Mouse (Mus musculus) spleen, embryonic (tissue): ENCODE results near the gene Mcur1.

Experiments
- CTCF ChIA-PET: fragments of 350-600 bp; sonication (Branson Sonifier 250); formaldehyde crosslinking; loops from one replicate; lab custom pipeline; 2022; lab: Charles Lee

The Mcur1 gene

DNA sequence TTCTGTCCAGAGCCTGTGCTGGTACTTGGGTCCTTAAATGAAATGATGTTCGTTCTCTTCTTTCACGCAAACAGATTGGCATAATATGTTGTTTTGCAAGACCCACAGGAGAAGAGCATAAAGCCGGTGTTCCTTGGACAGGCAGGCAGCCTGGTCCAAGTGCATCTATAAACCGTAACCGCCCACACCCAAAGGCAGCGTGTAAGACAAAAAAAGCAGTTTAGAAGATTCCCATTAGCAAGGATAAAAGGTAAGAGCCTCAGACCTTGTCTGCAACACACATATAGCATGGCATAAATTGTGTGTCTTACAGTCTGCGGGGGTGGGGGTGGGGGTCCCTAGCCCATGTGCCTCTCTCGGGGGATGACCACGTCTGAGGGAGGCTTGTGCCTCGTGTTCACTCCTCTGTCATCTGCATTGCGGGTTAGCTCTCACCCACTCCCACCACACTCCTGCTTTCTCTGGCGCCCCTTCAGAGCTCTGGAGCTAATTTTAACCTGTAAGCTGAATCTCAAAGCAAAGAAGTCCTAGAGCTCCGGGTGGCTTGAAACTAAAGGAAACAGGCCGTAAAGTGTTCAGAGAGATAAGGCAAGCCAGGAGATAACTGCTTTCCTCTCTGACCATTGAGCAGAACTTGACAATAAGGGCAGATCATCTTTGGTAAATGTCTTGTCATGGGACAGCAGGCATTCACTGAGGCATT is 29.7 kb downstream of the Mcur1 start:
- CTCF ChIA-PET = interaction anchor here (0.5 to 0.7 kb wide), 2 partner anchors 32 to 51 kb away, joined by 3 to 7 read pairs; no protein-coding TSS in a partner anchor

DNA sequence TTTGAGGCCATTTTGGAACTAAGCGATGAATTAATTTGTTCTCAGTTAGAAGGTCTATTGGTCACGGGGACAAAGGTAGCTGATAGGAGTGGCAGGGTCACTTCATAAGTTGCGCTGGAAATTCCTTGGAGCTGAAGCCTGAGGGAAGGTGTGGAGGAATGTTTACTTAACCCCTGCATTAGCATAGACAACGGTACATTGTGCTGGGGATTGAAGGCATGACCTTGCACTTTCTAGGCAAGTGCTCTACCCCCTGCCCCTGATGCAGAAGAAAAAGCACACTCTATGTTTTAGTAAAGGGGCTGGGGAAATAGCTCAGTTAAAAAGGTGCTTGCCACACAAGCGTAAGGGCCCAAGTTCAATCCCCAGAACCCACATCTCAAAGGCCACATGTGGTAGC is 33.7 kb downstream of the Mcur1 start:
- CTCF ChIA-PET = interaction anchor here (0.6 to 1.3 kb wide), 2 partner anchors 21 to 295 kb away, joined by 4 to 14 read pairs; no protein-coding TSS in a partner anchor

DNA sequence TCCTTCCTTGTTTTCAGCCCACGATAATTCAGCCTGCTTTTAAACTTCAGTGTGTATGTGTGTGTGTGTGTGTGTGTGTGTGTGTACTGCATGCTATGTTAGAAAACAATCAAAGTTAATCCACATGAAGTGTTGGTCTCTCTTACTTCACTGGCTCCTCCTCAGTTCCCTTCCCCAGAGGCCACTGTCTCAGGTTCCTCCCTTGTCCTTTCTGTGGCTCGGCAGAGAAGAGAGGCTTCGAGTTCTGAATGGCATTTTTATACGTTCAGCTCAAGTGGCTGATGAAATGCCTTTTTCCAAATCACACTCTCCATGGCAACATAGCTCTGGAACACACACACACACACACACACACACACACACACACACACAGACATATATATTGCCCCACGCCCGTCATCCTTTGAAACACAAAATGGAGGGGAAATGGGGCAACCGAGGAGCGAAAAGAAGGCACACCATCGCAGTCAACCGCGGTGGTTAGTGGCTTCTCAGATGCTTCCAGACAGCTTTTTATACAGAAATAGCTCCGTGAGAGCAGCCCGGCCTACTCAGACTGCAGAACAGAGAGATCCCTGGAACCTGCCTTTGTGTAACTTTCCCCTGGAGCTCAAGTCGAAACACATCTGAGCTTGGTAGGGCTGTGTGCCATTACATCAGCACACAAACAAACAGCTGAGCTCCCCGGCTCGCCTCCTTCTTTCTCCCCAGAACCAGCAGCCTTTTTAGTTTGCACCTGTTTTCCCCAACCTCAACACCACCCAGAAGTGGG is 34.4 kb downstream of the Mcur1 start:
- CTCF ChIA-PET = interaction anchor here (1.3 kb wide), 1 partner anchor 22 kb away, joined by 14 read pairs; no protein-coding TSS in a partner anchor

DNA sequence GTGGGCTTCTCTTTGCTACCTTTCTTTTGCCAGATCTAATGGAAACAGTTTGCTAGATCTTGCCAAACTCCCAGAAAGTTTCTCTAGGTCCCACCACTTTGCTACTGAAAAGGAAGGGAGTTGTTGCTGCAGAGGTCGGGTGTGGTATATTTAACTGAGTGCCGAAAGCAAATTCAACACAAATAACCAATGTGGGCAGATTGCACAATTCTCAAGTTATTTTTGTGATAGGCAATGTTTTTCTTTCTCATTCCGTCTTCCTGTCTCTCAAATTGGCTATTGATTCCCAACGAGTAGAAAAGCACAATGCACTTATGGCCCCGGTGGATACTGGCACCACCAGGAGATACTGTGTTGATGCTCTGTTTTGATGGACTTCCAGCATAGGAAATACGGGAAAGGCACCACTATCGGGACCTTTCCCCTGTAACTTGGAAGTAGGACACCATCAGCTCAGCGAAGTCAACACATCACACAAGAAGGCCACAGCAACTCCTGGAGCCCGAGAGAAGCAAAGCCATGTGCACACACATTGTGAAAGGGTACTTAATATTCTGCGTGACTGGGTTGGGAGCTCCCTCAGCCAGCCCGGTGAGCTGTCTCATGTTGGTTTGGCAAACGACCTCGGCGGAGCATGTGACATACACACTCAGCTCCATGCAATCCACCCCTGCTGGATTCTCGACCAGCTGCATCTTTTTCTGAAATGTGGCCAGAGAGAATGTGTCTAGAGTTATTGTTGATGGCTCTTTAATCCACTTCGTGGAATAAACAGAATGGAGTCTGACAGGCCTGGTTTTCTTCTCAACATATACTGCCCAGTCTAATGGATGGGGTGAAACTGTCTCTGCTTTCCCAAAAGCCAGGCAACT is 35.3 kb downstream of the Mcur1 start:
- CTCF ChIA-PET = interaction anchor here (0.6 kb wide), 1 partner anchor 1717 kb away, joined by 3 read pairs; no protein-coding TSS in a partner anchor

DNA sequence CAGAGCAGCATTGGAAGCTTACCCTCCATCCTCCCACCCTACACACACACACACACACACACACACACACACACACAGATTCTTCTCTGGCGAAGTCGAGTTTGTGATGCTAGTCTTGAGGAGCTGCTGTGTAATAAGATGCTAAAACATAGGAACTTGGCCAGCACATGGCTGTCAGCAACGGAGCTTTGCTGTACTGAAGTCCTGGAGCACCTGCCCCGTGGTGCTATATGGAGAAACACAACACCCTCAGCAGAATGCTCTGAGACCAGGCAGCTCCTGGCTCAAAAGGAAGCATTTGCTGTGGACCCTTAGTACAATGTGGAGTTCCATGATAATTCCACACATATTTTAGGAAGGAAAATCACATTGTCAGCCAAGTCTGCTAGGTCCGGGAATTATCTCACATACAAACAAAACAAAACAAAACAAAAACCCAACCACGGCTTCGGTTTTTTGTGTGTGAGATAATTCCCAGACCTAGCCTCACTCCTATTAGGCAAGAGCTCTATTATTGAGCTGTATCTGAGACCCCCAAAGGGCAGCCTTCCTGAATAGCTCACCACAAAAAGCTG is 36.0 kb downstream of the Mcur1 start:
- CTCF ChIA-PET = interaction anchor here (0.6 kb wide), 1 partner anchor 1717 kb away, joined by 3 read pairs; no protein-coding TSS in a partner anchor

DNA sequence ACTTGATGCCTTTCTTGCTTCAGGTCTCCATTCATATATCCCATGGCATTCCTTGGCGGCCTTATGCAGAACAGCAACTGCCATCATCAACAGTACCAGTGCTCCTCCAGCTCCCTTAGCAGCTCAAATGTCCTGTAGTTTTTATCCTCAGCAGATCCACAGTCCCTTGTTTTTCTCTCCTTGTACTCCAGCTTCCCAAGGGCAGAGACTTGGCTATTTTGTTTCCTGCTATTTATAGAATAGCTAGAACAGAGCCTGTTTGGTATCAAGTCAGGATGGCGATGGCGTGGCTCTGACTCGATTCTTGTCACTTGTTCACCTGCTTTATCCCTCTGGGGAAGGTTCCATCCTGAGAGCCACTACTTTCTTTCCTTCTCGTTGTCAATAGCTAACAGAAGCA is 38.1 kb downstream of the Mcur1 start:
- CTCF ChIA-PET = no interaction called here

DNA sequence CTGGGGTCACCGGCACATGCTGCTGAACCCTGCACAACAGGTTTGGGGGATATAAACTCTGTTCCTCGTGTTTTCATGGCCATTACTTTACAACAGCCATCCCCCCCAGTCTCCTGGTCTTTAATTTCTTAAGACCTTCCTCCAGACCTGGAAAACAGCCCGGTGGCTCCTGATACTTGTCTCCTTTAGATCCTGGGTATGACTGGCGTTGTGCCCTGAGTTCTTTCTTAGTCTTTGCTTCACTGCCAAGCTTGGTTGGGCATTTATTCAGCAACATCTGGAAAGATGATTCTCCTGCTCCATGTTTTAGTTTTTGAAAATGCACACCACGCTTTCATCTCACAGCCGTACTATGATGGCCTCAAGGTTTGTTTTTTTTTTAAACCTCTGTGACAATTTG is 40.7 kb downstream of the Mcur1 start:
- CTCF ChIA-PET = no interaction called here

- CTCF ChIA-PET = interaction anchor here (0.6 kb wide), 1 partner anchor 426 kb away, joined by 9 read pairs; no protein-coding TSS in a partner anchor
These were observed 42.6 kb downstream of the Mcur1 start for GRCm38 (mm10) chr13:43517371-43517770.

- CTCF ChIA-PET = interaction anchor here (0.6 kb wide), 1 partner anchor 425 kb away, joined by 9 read pairs; no protein-coding TSS in a partner anchor
These were observed 43.1 kb downstream of the Mcur1 start for GRCm38 (mm10) chr13:43516931-43517330.

DNA sequence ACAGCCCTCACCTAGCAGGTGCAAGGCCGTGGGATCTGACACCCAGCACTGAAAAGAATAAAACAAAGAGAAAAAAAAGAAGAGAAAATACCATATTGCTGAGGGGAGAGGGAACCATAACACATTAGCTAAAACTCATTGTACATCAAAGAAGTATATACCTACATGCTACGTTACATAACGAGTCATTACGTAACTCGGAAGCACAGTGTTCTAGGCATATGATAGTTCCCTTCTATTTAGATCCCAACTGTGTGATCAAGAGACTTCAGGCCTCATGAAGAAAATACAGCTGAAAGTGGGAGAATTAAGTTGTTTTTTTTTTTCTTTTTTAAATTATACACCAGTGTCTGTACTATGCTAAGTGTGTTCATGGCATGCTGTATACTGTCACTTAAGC is 43.9 kb downstream of the Mcur1 start:
- CTCF ChIA-PET = interaction anchor here (0.6 kb wide), 1 partner anchor 184 kb away, joined by 3 read pairs; no protein-coding TSS in a partner anchor

DNA sequence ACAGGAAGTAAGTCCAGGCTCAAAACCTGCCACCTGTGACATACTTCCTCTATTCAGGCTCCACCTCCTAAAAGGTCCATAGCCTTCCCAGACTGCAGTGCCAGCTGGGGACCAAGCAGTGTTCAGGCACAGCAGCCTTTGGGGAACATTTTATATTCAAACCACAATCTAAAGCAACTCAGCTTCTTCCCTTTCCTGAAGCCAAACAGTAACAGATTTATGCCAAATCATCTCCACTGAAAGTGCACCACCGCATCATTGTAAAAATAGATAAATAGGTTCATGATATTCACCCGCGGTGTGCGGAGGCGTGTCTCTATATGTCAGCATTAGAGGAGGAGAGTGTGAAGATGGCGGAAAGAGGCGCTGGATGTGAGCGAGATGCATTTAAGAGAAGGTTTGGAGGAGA is 45.0 kb downstream of the Mcur1 start:
- CTCF ChIA-PET = no interaction called here

DNA sequence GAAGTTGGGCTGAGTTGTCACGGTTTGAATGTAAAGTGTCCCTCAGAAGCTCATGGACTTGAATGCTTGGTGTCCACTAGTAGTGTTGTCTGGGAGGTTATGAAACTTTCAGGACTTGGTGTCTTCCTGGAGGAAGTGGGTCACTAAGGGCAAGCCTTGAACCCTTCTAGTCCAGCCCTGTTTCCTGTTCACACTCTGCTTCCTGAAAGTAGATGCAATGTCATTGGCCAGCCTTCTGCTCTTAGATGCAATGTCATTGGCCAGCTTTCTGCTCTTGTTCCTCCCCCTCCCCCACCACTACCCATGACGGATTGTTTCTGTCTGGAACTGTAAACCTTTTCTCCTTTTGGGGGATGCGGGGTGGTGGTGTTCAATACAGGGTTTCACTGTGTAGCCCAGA is 47.3 kb downstream of the Mcur1 start:
- CTCF ChIA-PET = no interaction called here

DNA sequence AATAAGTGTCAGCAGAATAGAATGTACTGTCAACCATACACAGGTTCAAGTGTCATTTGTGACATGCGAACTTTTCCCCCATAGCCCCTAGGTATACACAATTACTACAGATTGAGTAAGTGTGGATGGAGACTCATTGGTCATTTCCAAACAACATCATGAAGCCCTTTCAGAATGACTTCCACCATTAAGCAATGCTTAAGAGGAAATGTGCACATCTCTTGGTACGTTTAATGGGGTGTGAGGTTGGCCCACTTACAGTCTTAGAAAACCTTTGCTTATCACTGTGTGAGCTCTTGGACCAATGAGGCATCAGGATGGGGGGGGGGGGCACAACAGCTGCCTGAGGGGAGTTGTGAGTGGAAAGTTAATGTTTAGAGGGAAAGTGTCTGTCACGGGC is 54.2 kb downstream of the Mcur1 start:
- CTCF ChIA-PET = no interaction called here

DNA sequence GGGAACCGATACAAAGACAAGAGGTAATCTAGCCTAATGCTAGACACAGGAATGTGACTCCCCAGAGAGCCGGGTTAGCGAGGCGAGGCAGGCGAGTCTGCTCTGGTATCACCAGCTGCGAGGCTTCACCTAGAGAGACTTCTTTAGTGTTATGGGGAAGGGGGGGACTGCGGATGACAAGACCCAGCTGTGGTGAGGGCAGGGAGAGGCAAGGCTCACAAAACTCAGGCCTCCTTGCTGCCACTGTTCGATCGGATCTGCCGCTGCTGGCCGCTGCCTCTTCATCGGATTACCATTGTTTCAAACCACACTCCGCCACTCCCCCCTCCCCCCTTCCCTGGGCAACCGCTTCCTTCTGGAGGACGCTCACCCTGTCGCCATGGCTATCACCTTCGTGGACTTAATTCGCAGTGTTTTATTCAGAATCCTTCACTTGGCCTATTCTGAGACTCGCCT is 56.6 kb downstream of the Mcur1 start:
- CTCF ChIA-PET = no interaction called here

GRCm38 (mm10) chr13:43501601-43502000 is 58.4 kb downstream of the Mcur1 start:
- CTCF ChIA-PET = no interaction called here

DNA sequence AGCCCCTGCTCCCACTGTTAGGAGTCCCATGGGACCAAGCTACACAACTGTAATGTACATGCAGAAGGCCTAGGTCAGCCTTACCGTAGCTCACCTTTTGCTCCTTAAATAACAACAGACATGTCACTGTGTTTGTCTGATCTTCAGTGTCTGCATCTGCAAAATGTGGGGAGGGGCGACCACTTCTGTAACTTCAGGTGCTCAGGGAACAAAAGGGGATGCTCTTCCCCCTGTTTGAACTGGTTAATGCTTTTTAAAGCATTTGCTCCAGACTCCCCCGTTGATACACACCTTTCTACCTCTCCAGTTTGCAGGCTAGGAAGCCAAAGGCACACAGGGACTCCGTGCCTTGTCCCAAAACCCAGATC is 59.5 kb downstream of the Mcur1 start:
- CTCF ChIA-PET = no interaction called here

- CTCF ChIA-PET = no interaction called here
These were observed 60.1 kb downstream of the Mcur1 start for GRCm38 (mm10) chr13:43499731-43500482.

GRCm38 (mm10) chr13:43498849-43499248 is 61.1 kb downstream of the Mcur1 start:
- CTCF ChIA-PET = interaction anchor here (0.5 to 0.6 kb wide), 2 partner anchors 11 to 32 kb away, joined by 3 to 5 read pairs; no protein-coding TSS in a partner anchor

DNA sequence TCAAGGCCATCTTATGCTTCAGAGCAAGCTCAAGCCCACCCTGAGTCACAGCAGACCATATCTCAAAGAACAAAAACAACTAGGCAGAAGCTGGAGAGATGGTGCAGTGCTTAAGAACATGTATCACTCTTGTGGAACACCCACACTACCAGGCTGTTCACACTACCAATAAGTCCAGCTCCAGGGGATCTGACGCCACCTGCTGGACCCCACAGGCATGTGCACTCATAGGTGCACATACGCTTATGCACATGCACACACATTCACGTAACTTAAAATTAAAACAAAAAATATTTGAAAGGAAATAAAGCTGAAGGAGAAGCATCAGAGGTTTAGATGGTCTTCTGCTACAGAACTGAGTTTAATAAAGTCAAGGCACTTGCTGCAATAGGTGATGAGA is 62.2 kb downstream of the Mcur1 start:
- CTCF ChIA-PET = no interaction called here

DNA sequence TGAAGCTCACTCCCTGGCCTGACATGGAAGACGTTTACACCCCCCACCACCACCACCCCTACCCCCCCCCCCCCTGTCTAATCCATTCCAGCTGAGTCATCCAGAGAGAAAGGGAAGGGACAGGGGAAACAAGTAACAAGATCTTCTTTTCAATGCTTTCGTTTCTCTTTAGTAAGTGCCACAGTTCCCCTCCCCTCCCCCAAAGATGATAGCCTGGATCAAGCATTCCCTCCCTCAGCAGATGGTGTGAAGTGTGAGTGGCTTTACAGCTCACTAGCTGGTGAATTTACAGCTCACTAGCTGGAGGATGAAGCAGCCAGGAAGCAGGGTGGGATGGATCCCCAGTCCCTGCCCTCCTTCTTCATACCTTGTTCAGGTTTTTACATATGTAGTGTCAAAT is 63.3 kb downstream of the Mcur1 start:
- CTCF ChIA-PET = interaction anchor here (0.6 kb wide), 1 partner anchor 30 kb away, joined by 3 read pairs; no protein-coding TSS in a partner anchor
